Mouse (Mus musculus) kidney, embryonic 14.5 days (tissue): ENCODE data around the gene Coq10b. TPM values are rescaled to one million over a fixed set of nuclear protein-coding genes. Genes with fewer than 3 reads are reported as not detected.

Experiments used
- ATAC-seq: fragments of 200-750 bp; cut with Nextera tagmentation; 2 replicates; pipeline ENCODE4 v1.8.0; 2017; ENCODE audit warnings: moderate number of reproducible peaks, mild to moderate bottlenecking, moderate TSS enrichment, moderate library complexity; ENCODE audit not compliant: low FRiP score, low TSS enrichment
- H3K27ac ChIP-seq: fragments of 300-500 bp; sonication (generic); 2 replicates; pipeline ENCODE4 v1.5.1; 2014; ENCODE audit warnings: low read depth, mild to moderate bottlenecking, low read length, moderate library complexity, mixed read lengths
- H3K27me3 ChIP-seq: fragments of 300-500 bp; sonication (generic); 2 replicates; pipeline ENCODE4 v1.6.1; 2014; ENCODE audit warnings: mild to moderate bottlenecking, low read length; ENCODE audit not compliant: control insufficient read depth, insufficient read depth
- H3K36me3 ChIP-seq: fragments of 300-500 bp; sonication (generic); 2 replicates; pipeline ENCODE4 v1.6.1; 2014; ENCODE audit warnings: low read length, mixed read lengths; ENCODE audit not compliant: control insufficient read depth, insufficient read depth
- H3K4me1 ChIP-seq: fragments of 300-500 bp; sonication (generic); 2 replicates; pipeline ENCODE4 v1.6.1; 2014; ENCODE audit warnings: low read length, mixed read lengths; ENCODE audit not compliant: control insufficient read depth, insufficient read depth
- H3K4me2 ChIP-seq: fragments of 300-500 bp; sonication (generic); replicated peaks from 2 replicates; pipeline ENCODE4 v1.6.1; 2014; ENCODE audit warnings: low read depth, mild to moderate bottlenecking, low read length
- H3K4me3 ChIP-seq: fragments of 300-500 bp; sonication (generic); 2 replicates; pipeline ENCODE4 v1.5.1; 2014; ENCODE audit warnings: mild to moderate bottlenecking, low read length
- H3K9ac ChIP-seq: fragments of 300-500 bp; sonication (generic); 2 replicates; pipeline ENCODE4 v1.6.1; 2014; ENCODE audit warnings: low read depth, mild to moderate bottlenecking, low read length, moderate library complexity
- H3K9me3 ChIP-seq: fragments of 300-500 bp; sonication (generic); 2 replicates; pipeline ENCODE4 v1.6.1; 2016; ENCODE audit warnings: low read length; ENCODE audit not compliant: control insufficient read depth
- WGBS: fragments of 180-500 bp; shearing (Covaris S2); extraction: QIAGEN DNeasy Blood & Tissue Kit; methylation state at CpG from one replicate; pipeline ENCODE4 v1.1.7; 2014; 5-methylcytosine and 5-hydroxymethylcytosine counted together
- polyA plus RNA-seq: library from polyadenylated mRNA; unstranded; fragments of >200 nt; fragmentation: Nextera tagmentation; extraction: Ambion mirVana; gene quantifications from 2 replicates; pipeline ENCODE4 v1.2.1, GENCODE M21; 2014

Coq10b gene
- polyA plus RNA-seq, 1 experiment from 2014 or later: 15.1 TPM

GRCm38 (mm10) chr1:55087932-55088610 is 35.5 kb downstream of the Coq10b start, which contains the start of the genes Hspe1 and Hspd1:
TSS of gene Hspe1 (plus strand) at chr1:55088132.
TSS of gene Hspd1 (minus strand) at chr1:55088243.
- Histone ChIP-seq H3K27me3 (no peaks in the 10 kb centered on the region), H3K9me3 (no peaks in the 10 kb centered on the region), H3K4me2 (peak within 1 kb of the TSS; percentile 67), H3K36me3 (peaks cover 33% of the 10 kb centered on the region), H3K4me1 (peaks cover 18% of the 10 kb centered on the region), H3K27ac (peak within 1 kb of the TSS; percentile 98), H3K4me3 (peak within 1 kb of the TSS; percentile 91), H3K9ac (peak within 1 kb of the TSS; percentile 97)
- peak; percentile 96 for ATAC-seq
- under 1% methylated on average over 65 of the region's 76 CpGs for WGBS

GRCm38 (mm10) chr1:55088611-55089497 is 36.3 kb downstream of the Coq10b start:
- WGBS: 6% methylated on average over 16 of the region's 16 CpGs
- Histone ChIP-seq H3K36me3 (peaks cover 33% of the 10 kb centered on the region), H3K27ac (peak overlapping the region; percentile 98), H3K4me3 (peak overlapping the region; percentile 91), H3K9ac (peak overlapping the region; percentile 97), H3K4me1 (peaks cover 18% of the 10 kb centered on the region), H3K4me2 (peak overlapping the region; percentile 60), H3K27me3 (no peaks in the 10 kb centered on the region), H3K9me3 (no peaks in the 10 kb centered on the region)
- ATAC-seq: no peak; the same call in 1 of the 2 replicates

DNA sequence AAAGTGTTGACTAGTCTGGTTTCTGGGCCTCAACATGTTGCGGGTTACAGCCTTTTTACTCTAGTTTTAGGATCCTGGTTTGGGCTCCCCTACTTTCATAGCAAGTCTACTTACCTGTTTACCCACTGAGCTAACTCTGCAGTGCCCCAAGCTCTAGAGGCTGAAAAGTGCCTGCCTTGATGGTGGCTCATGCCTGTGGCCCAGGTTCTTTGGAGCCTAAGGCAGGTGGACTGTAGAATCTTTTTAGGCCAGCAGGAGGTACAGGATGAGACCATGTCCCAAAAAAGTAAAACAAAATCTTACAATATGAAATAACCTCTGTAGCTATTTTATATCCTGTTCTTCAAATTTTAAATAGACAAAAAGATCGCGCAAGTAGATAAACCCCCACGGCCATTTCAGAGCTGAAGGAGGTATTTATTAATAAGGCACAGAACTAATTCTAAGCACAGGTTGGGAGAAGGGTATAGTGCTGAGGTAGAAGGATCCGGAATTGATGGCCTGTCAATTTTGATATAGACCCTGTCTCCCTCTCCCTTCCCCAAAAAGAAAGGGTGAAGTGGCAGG is 37.0 kb downstream of the Coq10b start:
- H3K27me3 ChIP-seq: no peaks in the 10 kb centered on the region
- no peak for ATAC-seq
- no peaks in the 10 kb centered on the region for H3K9me3 ChIP-seq
- H3K4me1 ChIP-seq: peaks cover 18% of the 10 kb centered on the region
- H3K4me2 ChIP-seq: peak overlapping the region; percentile 60
- 86% methylated on average over 5 of the region's 5 CpGs for WGBS
- H3K27ac ChIP-seq: no peak overlapping the region
- H3K9ac ChIP-seq: peak overlapping the region; percentile 97; the same call in 1 of the 2 replicates
- H3K36me3 ChIP-seq: peaks cover 29% of the 10 kb centered on the region
- H3K4me3 ChIP-seq: peak overlapping the region; percentile 91

GRCm38 (mm10) chr1:55092056-55092455 is 39.5 kb downstream of the Coq10b start:
- Histone ChIP-seq H3K4me3 (no peak overlapping the region), H3K9ac (no peak overlapping the region), H3K27me3 (no peaks in the 10 kb centered on the region), H3K4me1 (peaks cover 6% of the 10 kb centered on the region; the same call in 1 of the 2 replicates), H3K9me3 (no peaks in the 10 kb centered on the region), H3K4me2 (no peak overlapping the region), H3K27ac (no peak overlapping the region), H3K36me3 (peaks cover 18% of the 10 kb centered on the region)
- ATAC-seq: no peak
- WGBS: 89% methylated on average over 2 of the region's 2 CpGs

- Histone ChIP-seq H3K27ac (no peak overlapping the region), H3K4me2 (no peak overlapping the region), H3K9me3 (no peaks in the 10 kb centered on the region), H3K4me3 (no peak overlapping the region), H3K27me3 (no peaks in the 10 kb centered on the region), H3K4me1 (peaks cover 6% of the 10 kb centered on the region; the same call in 1 of the 2 replicates), H3K9ac (no peak overlapping the region), H3K36me3 (peaks cover 18% of the 10 kb centered on the region)
- no peak for ATAC-seq
- WGBS: 79% methylated on average over 1 of the region's 1 CpGs
Measured at GRCm38 (mm10) chr1:55092469-55092868, 39.9 kb downstream of the Coq10b start.

GRCm38 (mm10) chr1:55106919-55107585 is 54.5 kb downstream of the Coq10b start:
- ATAC-seq: no peak
- H3K4me2 ChIP-seq: no peak overlapping the region
- 82% methylated on average over 9 of the region's 9 CpGs for WGBS
- H3K4me3 ChIP-seq: no peak overlapping the region
- no peaks in the 10 kb centered on the region for H3K9me3 ChIP-seq
- no peaks in the 10 kb centered on the region for H3K4me1 ChIP-seq
- no peaks in the 10 kb centered on the region for H3K27me3 ChIP-seq
- no peak overlapping the region for H3K9ac ChIP-seq
- H3K27ac ChIP-seq: no peak overlapping the region
- H3K36me3 ChIP-seq: no peaks in the 10 kb centered on the region

GRCm38 (mm10) chr1:55107644-55108043 is 55.1 kb downstream of the Coq10b start:
- no peaks in the 10 kb centered on the region for H3K36me3 ChIP-seq
- no peaks in the 10 kb centered on the region for H3K27me3 ChIP-seq
- no peak overlapping the region for H3K9ac ChIP-seq
- H3K4me2 ChIP-seq: no peak overlapping the region
- no peak overlapping the region for H3K4me3 ChIP-seq
- WGBS: 95% methylated on average over 1 of the region's 1 CpGs
- H3K9me3 ChIP-seq: no peaks in the 10 kb centered on the region
- no peaks in the 10 kb centered on the region for H3K4me1 ChIP-seq
- no peak overlapping the region for H3K27ac ChIP-seq
- no peak for ATAC-seq

- no peak overlapping the region for H3K27ac ChIP-seq
- H3K36me3 ChIP-seq: no peaks in the 10 kb centered on the region
- no peak overlapping the region for H3K9ac ChIP-seq
- no peaks in the 10 kb centered on the region for H3K4me1 ChIP-seq
- H3K27me3 ChIP-seq: no peaks in the 10 kb centered on the region
- WGBS: 62% methylated on average over 2 of the region's 2 CpGs
- H3K4me3 ChIP-seq: no peak overlapping the region
- no peaks in the 10 kb centered on the region for H3K9me3 ChIP-seq
- ATAC-seq: no peak
- no peak overlapping the region for H3K4me2 ChIP-seq
Measured at GRCm38 (mm10) chr1:55108473-55108872, 55.9 kb downstream of the Coq10b start.
